Mouse (Mus musculus) heart, postnatal 0 days (tissue): Measurements from ENCODE around the gene Hspb2.

Source experiments
- CTCF ChIP-seq: IDR thresholded peaks from 2 replicates; pipeline ENCODE4 v1.5.1; 2016; ENCODE audit warnings: antibody characterized with exemption, control low read depth, low read depth
- EP300 ChIP-seq: IDR thresholded peaks from 2 replicates; pipeline ENCODE4 v1.6.1; 2016; ENCODE audit warnings: antibody characterized with exemption, low read depth

- TF ChIP-seq CTCF = no peak
- no peak for TF ChIP-seq EP300
Observed at GRCm38 (mm10) chr9:50770011-50770410, 17.9 kb upstream of the Hspb2 start.
